Mouse (Mus musculus): ENCODE results near the gene Knop1.

Knop1 gene

DNA sequence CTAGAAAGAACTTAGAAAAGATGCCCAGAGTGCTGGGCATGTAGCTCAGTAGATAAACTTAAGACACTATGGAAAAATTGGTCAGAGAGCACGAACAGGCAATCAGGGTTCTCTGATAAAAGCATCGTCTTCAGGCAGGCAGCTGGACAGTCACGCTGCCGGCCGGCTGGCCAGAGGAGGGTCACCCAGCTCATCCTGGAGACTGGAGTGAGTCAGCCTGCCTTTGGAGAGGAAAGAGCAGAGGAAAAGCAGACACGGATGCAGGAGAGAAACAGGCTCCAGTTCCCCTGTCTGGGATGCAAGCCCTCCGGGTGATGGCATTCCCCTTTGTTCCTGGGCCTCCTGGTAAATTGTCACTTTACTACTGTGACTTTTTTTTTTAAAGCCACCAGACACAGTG is 58.5 kb downstream of the Knop1 start:
- no peak for DNase-seq (ENCODE audit: low spot score)

GRCm38 (mm10) chr7:118796838-118797237 is 59.2 kb downstream of the Knop1 start:
- DNase-seq (ENCODE audit: low spot score): no peak

DNA sequence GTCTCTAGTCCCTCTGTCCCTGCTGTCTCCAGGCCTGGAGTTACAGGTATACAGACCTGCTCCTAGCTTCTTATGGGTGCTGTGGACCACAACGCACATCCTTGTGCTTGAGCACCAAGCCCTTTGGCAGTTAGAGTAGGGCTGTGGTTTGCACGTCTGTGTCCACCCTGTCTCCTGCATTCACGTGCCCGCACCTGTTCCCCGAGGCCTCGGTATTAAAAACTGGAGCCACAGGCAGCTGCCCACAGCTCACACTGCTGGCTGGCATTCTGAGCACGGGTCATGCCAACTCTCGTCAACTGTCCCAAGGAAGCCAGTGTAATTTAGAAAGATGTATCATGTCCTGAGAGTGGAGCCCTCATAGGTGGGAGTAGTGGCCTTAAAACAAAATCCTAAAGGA is 60.3 kb downstream of the Knop1 start:
- DNase-seq (ENCODE audit: low spot score): no peak

DNA sequence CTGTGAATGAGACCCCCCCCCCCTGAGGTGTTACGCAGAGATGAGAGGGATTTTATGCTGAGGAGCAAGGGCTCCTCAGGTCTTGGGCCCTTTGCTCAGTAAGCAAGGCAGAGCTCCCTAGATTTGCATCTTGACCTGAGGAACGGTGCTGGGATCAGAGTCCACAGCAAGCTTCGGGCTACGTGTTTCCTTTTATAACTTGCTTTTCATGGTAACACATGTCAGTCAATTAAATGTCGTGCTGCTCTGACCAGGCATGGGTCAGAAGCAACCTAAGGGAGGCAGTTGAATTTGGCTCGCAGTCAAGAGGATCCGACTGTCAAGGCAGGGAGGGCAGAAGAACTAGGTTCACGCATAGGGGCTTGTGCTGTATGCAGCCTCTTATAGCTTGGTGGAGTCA is 62.2 kb downstream of the Knop1 start:
- no peak for DNase-seq (ENCODE audit: low spot score)

Data from testis, postnatal 14 days (tissue).